Mouse (Mus musculus) heart, adult 2 months (tissue): Measurements from ENCODE around the gene Slc10a1.

Experiments used
- CTCF ChIP-seq: fragments of 200-600 bp; IDR thresholded peaks from 2 replicates; pipeline ENCODE4 v1.8.1; 2022; ENCODE audit warnings: antibody characterized with exemption, mild to moderate bottlenecking, moderate library complexity
- POLR2A ChIP-seq: fragments of 200-500 bp; IDR thresholded peaks from 2 replicates; pipeline ENCODE4 v1.6.1; 2011; ENCODE audit warnings: mild to moderate bottlenecking, low read depth, low read length, control low read depth; ENCODE audit not compliant: insufficient read depth

GRCm38 (mm10) chr12:80921301-80921700 is 47.2 kb downstream of the Slc10a1 start:
- no peak for TF ChIP-seq CTCF
- no peak for TF ChIP-seq POLR2A
